Mouse (Mus musculus) left cerebral cortex, postnatal 14 days (tissue): ENCODE data around the gene Morc3. TPM values are rescaled to one million over a fixed set of nuclear protein-coding genes. Genes with fewer than 3 reads are reported as not detected.

ENCODE experiments used
- DNase-seq, 2 experiments: peaks; one replicate each; pipeline ENCODE4 v3.0.0; 2021 to 2022; ENCODE audit warnings: low spot score in 2 of 2, mixed read lengths in 1 of 2
- intact Hi-C: fragments of 180-260 bp; cut with DNase I; formaldehyde crosslinking; loops from one replicate; pipeline ENCODE4 v1.15.1; 2025
- total RNA-seq, 2 experiments: library from RNA; stranded (reverse); gene quantifications; 2 replicates each; pipeline ENCODE4 v1.2.3; 2021

Morc3 gene
- total RNA-seq, 2 experiments from 2014 or later: 28.7 to 33.2 TPM

GRCm38 (mm10) chr16:93860686-93861085 lies 28.8 kb downstream of the Morc3 start:
- no peak for DNase-seq
- intact Hi-C loops: no loop called here

GRCm38 (mm10) chr16:93874841-93875240 lies 42.9 kb downstream of the Morc3 start:
- intact Hi-C loops: no loop called here
- DNase-seq: no peak

GRCm38 (mm10) chr16:93877612-93878380 lies 45.9 kb downstream of the Morc3 start:
- intact Hi-C loops: no loop called here
- DNase-seq: no peak

GRCm38 (mm10) chr16:93883423-93884085 lies 51.6 kb downstream of the Morc3 start, which contains the start of gene Chaf1b:
Gene Chaf1b (plus strand): TSS chr16:93883901.
- intact Hi-C loops: no loop called here
- DNase-seq: peak; percentile 94 to 98

- intact Hi-C loops: no loop called here
- DNase-seq: no peak
Measured at GRCm38 (mm10) chr16:93884086-93884721, 52.3 kb downstream of the Morc3 start.

- intact Hi-C loops: no loop called here
- no peak for DNase-seq
Measured at GRCm38 (mm10) chr16:93884722-93885113, 52.8 kb downstream of the Morc3 start.

- no peak for DNase-seq
- intact Hi-C loops: no loop called here
Measured at GRCm38 (mm10) chr16:93888481-93888880, 56.6 kb downstream of the Morc3 start.

GRCm38 (mm10) chr16:93890948-93891604 lies 59.2 kb downstream of the Morc3 start:
- DNase-seq: no peak
- intact Hi-C loops: no loop called here

GRCm38 (mm10) chr16:93893285-93893684 lies 61.4 kb downstream of the Morc3 start:
- intact Hi-C loops: no loop called here
- DNase-seq: peak in 1 of 2 experiments; percentile 70

GRCm38 (mm10) chr16:93903027-93903426 lies 71.1 kb downstream of the Morc3 start:
- DNase-seq: no peak
- intact Hi-C loops: no loop called here

- intact Hi-C loops: no loop called here
- DNase-seq: peak; percentile 69 to 75
Measured at GRCm38 (mm10) chr16:93906156-93907014, 74.5 kb downstream of the Morc3 start.

- no peak for DNase-seq
- intact Hi-C loops: no loop called here
Measured at GRCm38 (mm10) chr16:93907761-93908160, 75.8 kb downstream of the Morc3 start.

GRCm38 (mm10) chr16:93908196-93908595 lies 76.3 kb downstream of the Morc3 start:
- DNase-seq: no peak
- intact Hi-C loops: no loop called here

GRCm38 (mm10) chr16:93909936-93910335 lies 78.0 kb downstream of the Morc3 start:
- DNase-seq: no peak
- intact Hi-C loops: no loop called here

GRCm38 (mm10) chr16:93910735-93911665 lies 79.1 kb downstream of the Morc3 start:
- no peak for DNase-seq
- intact Hi-C loops: no loop called here

GRCm38 (mm10) chr16:93912158-93912557 lies 80.2 kb downstream of the Morc3 start:
- no peak for DNase-seq

GRCm38 (mm10) chr16:93912808-93913207 lies 80.9 kb downstream of the Morc3 start:
- intact Hi-C loops: no loop called here
- DNase-seq: no peak

More at GRCm38 (mm10) chr16:93912158-93912557, 80.2 kb downstream of the Morc3 start:
- intact Hi-C loops: no loop called here
